Mouse (Mus musculus): ENCODE measurements around the gene Trappc11. TPM values are rescaled to one million over a fixed set of nuclear protein-coding genes. Genes with fewer than 3 reads are reported as not detected.
"Not testable (repeated sequence)": the region's sequence is repeated elsewhere in the genome, so short reads cannot be mapped to it uniquely, and the experiment has no call there.

The Trappc11 gene
- total RNA-seq, 4 experiments from 2014 or later, result 43.1 to 48.6 (median 44.6) TPM

- DNase-seq, result no peak
These were observed 50.8 kb downstream of the Trappc11 start for GRCm38 (mm10) chr8:47482354-47483071.

DNA sequence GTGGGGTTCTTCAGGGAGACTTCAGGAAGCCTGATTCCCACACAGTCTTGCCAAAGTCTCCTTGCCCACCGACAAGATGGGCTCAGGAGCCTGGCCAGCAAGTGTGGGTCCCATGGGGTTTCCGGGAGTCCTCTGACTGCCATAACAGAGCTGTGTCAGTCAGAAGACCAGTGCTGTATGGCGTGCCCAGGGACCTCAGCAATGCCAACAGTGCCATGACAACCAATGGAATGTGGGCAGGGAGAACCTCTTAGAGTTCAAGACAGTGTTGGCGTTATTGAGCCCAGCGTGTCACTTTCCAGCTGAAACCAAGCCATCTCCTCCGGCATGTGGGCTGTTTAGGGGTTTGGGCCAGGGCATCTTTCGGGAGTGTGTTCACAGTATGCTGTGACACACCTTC lies 53.2 kb downstream of the Trappc11 start:
- DNase-seq, result no peak

GRCm38 (mm10) chr8:47461650-47462049 lies 71.6 kb downstream of the Trappc11 start:
- peak; percentile 15 for DNase-seq

- DNase-seq, result no peak
These were observed 74.0 kb downstream of the Trappc11 start for GRCm38 (mm10) chr8:47459216-47459749.

DNA sequence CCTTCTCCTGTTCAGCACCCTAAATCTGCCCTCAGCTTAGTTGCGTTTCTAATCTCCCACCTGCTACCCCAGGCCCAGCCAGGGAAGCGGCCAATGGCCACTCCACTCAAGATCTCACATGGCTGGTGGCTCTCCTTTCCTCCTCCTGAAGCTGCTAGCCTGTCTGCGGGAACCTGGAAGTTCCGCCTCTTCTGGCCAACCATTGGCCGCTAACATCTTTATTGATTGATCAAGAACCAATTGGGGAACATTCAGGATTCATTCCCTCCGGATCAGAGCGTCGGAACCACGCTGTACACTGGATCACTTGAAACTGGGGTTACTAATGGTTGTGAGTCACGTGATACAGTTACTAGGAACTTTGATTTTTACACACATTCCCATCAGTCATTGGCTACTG lies 74.7 kb downstream of the Trappc11 start:
- DNase-seq, result no peak

DNA sequence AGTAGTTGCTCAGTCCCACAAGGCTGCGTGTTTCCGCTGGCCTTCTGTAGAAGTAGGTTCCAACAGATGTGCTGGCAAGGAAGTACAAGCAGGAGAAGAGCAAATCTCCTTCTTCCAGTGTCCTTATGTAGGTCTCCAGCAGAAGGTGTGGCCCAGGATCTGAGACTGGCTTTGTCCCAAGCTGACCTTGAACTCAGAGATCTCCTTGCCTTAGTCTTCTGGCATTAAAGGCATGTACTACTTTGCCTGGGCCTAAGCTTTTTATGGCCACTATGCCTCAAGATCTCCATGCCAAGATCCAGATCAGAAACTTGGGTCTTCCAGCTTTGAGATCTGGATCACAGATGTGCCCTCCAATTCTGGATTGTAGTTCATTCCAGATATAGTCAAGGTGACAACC lies 84.1 kb downstream of the Trappc11 start:
- not testable (repeated sequence) for DNase-seq

GRCm38 (mm10) chr8:47446312-47447046 lies 86.8 kb downstream of the Trappc11 start, which contains the start of gene Stox2:
Gene Stox2, minus strand, starts transcription at chr8:47446362.
- DNase-seq, result no peak

Other genes with a start within 250 kb of the Trappc11 start
- 10 to 100 TPM in 3 of 4 experiments, 1 to 10 TPM in 1; 9.6 to 13.5 (median 12.3) TPM for gene Stox2, start 87.1 kb downstream of the Trappc11 start, total RNA-seq (2022)
- gene Rwdd4a, start 194 bp upstream of the Trappc11 start, total RNA-seq (2022), result 10 to 100 TPM; 49.0 to 56.7 (median 56.1) TPM
- gene Ing2, start 142.1 kb upstream of the Trappc11 start, total RNA-seq (2022), result 10 to 100 TPM; 17.4 to 21.0 (median 19.7) TPM
- 10 to 100 TPM; 12.9 to 14.0 (median 13.4) TPM for gene Cdkn2aip, start 180.5 kb upstream of the Trappc11 start, total RNA-seq (2022)